Mouse (Mus musculus) spleen, adult 2 months (tissue): ENCODE measurements around the gene Dhh.

Experiments
- CTCF ChIP-seq: fragments of 200-500 bp; IDR thresholded peaks from 2 replicates; pipeline ENCODE4 v1.5.1; 2011; ENCODE audit warnings: mild to moderate bottlenecking, inconsistent platforms; ENCODE audit not compliant: insufficient read depth, insufficient read length, insufficient replicate concordance; ENCODE audit errors: extremely low read depth
- POLR2A ChIP-seq: fragments of 200-500 bp; IDR thresholded peaks from 2 replicates; pipeline ENCODE4 v1.6.1; 2011; ENCODE audit warnings: low read depth, low read length, inconsistent platforms

GRCm38 (mm10) chr15:98947884-98948283 lies 49.5 kb upstream of the Dhh start:
- TF ChIP-seq CTCF (no peak), POLR2A (no peak)
